Mouse (Mus musculus): Measurements from ENCODE around the gene Btbd2. TPM values are rescaled to one million over a fixed set of nuclear protein-coding genes. Genes with fewer than 3 reads are reported as not detected.

Btbd2 gene
- polyA plus RNA-seq, 2 experiments: 8.2 to 8.6 TPM

DNA sequence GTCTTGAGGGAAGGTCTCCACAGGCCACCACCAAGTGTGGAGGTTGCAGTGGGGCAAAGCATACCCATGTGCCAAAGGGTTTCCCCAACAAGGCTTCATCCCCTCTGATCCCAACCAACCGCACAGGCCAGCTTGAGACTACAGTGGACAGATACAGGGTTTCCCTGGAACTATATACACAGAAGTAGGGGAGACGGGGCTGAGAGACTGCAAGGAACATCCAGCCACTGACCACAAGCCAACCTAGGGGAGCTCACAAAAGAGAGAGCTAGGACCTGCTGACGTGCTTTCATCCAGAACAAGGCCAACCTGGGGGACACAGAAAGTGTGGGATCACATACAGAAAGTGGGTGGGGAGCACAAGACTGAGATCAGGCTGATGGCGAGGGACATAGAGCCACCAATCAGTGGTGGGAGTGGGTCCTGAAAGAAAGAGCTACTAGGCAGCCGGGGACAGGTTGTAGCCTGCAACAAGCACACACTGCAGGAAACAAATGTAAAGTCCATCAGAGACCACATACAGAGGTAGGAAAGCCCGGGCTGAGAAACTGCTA lies 18.1 kb upstream of the Btbd2 start:
- ATAC-seq (ENCODE audit: insufficient read depth): no peak
- WGBS (ENCODE audit: insufficient replicate concordance): 12% methylated on average over 6 of the region's 6 CpGs
- no peak for DNase-seq (ENCODE audit: low read depth in 3 of 3, low spot score in 3 of 3)
- H3K9ac ChIP-seq (replicated peaks): peak overlapping the region; percentile 98
- H3K27me3 ChIP-seq (ENCODE audit: control insufficient read depth, insufficient read depth, low read length): no peaks in the 10 kb centered on the region
- H3K9me3 ChIP-seq (ENCODE audit: control insufficient read depth, low read length): no peaks in the 10 kb centered on the region
- no peak for TF ChIP-seq CTCF (IDR thresholded peaks at IDR 0.05; ENCODE audit: low read depth)
- no peak for TF ChIP-seq EP300 (IDR thresholded peaks at IDR 0.05; ENCODE audit: low read depth)
- H3K27ac ChIP-seq: peak overlapping the region; percentile 76
- peak overlapping the region; percentile 98 for H3K4me2 ChIP-seq (ENCODE audit: low read depth)
- H3K4me3 ChIP-seq (ENCODE audit: insufficient read depth in 1 of 2, low read depth in 2 of 2, low read length in 2 of 2): peak overlapping the region; percentile 86 to 98
- peaks cover 23% of the 10 kb centered on the region for H3K36me3 ChIP-seq (replicated peaks; ENCODE audit: control insufficient read depth, insufficient read depth, low read depth)
- H3K4me1 ChIP-seq (replicated peaks; ENCODE audit: control insufficient read depth in 2 of 2, insufficient read depth in 2 of 2, low read length in 1 of 2): peaks cover 48 to 51% of the 10 kb centered on the region in 2 experiments

- Histone ChIP-seq H3K9me3 (ENCODE audit: control insufficient read depth, low read length) (no peaks in the 10 kb centered on the region), H3K4me2 (ENCODE audit: low read depth) (peak overlapping the region; percentile 98), H3K36me3 (replicated peaks; ENCODE audit: control insufficient read depth, insufficient read depth, low read depth) (peaks cover 28% of the 10 kb centered on the region), H3K27ac (peak overlapping the region; percentile 5; the same call in 1 of the 2 replicates), H3K4me1 (replicated peaks; ENCODE audit: control insufficient read depth in 2 of 2, insufficient read depth in 2 of 2, low read length in 1 of 2) (peaks cover 41 to 44% of the 10 kb centered on the region in 2 experiments), H3K27me3 (ENCODE audit: control insufficient read depth, insufficient read depth, low read length) (no peaks in the 10 kb centered on the region), H3K4me3 (ENCODE audit: insufficient read depth in 1 of 2, low read depth in 2 of 2, low read length in 2 of 2) (peak overlapping the region; percentile 86 to 98), H3K9ac (replicated peaks) (peak overlapping the region; percentile 98)
- WGBS (ENCODE audit: insufficient replicate concordance): 59% methylated on average over 5 of the region's 5 CpGs
- ATAC-seq (ENCODE audit: insufficient read depth): no peak
- TF ChIP-seq EP300 (IDR thresholded peaks at IDR 0.05; ENCODE audit: low read depth) (no peak), CTCF (IDR thresholded peaks at IDR 0.05; ENCODE audit: low read depth) (0 out of 2 replicates have a peak, but pooled peaks have one; percentile 4)
- DNase-seq (ENCODE audit: low read depth in 3 of 3, low spot score in 3 of 3): no peak
Observed at GRCm38 (mm10) chr10:80674161-80674711, 17.4 kb upstream of the Btbd2 start.

DNA sequence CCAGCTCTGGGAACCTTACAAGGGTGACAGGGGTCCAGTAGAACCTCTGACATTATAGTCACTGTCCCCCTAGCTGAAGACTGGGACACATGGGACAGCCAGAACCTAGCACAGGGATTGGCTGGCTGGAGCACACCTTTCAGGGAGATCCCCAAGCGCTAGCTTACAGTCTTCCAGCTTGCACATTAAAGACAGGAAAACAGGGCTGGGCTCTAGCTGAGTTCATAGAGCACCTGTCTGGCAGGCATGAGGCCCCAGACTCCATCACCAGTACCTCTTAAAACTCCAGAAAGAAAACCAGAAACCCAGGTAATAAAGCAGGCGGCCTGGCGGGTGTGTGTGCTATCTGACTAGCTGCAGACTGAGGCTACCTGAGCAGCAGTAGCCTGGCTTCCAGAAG lies 16.8 kb upstream of the Btbd2 start:
- peaks cover 34% of the 10 kb centered on the region for H3K36me3 ChIP-seq (replicated peaks; ENCODE audit: control insufficient read depth, insufficient read depth, low read depth)
- WGBS (ENCODE audit: insufficient replicate concordance): 67% methylated on average over 3 of the region's 3 CpGs
- peak overlapping the region in 1 of 2 experiments; percentile 98; a peak in 2 of 4 replicates for H3K4me3 ChIP-seq (ENCODE audit: insufficient read depth in 1 of 2, low read depth in 2 of 2, low read length in 2 of 2)
- TF ChIP-seq CTCF (IDR thresholded peaks at IDR 0.05; ENCODE audit: low read depth) (no peak), EP300 (IDR thresholded peaks at IDR 0.05; ENCODE audit: low read depth) (no peak)
- no peak overlapping the region for H3K27ac ChIP-seq
- no peaks in the 10 kb centered on the region for H3K9me3 ChIP-seq (ENCODE audit: control insufficient read depth, low read length)
- H3K4me2 ChIP-seq (ENCODE audit: low read depth): peak overlapping the region; percentile 98
- no peak for DNase-seq (ENCODE audit: low read depth in 3 of 3, low spot score in 3 of 3)
- H3K27me3 ChIP-seq (ENCODE audit: control insufficient read depth, insufficient read depth, low read length): no peaks in the 10 kb centered on the region
- peaks cover 35 to 39% of the 10 kb centered on the region in 2 experiments for H3K4me1 ChIP-seq (replicated peaks; ENCODE audit: control insufficient read depth in 2 of 2, insufficient read depth in 2 of 2, low read length in 1 of 2)
- no peak for ATAC-seq (ENCODE audit: insufficient read depth)
- peak overlapping the region; percentile 98 for H3K9ac ChIP-seq (replicated peaks)

GRCm38 (mm10) chr10:80671936-80672690 lies 15.2 kb upstream of the Btbd2 start:
- Histone ChIP-seq H3K36me3 (replicated peaks; ENCODE audit: control insufficient read depth, insufficient read depth, low read depth) (peaks cover 49% of the 10 kb centered on the region), H3K9me3 (ENCODE audit: control insufficient read depth, low read length) (no peaks in the 10 kb centered on the region), H3K9ac (replicated peaks) (no peak overlapping the region), H3K27me3 (ENCODE audit: control insufficient read depth, insufficient read depth, low read length) (no peaks in the 10 kb centered on the region), H3K27ac (no peak overlapping the region), H3K4me2 (ENCODE audit: low read depth) (no peak overlapping the region), H3K4me1 (replicated peaks; ENCODE audit: control insufficient read depth in 2 of 2, insufficient read depth in 2 of 2, low read length in 1 of 2) (peaks cover 20 to 23% of the 10 kb centered on the region in 2 experiments), H3K4me3 (ENCODE audit: insufficient read depth in 1 of 2, low read depth in 2 of 2, low read length in 2 of 2) (no peak overlapping the region)
- ATAC-seq (ENCODE audit: insufficient read depth) (no peak), DNase-seq (ENCODE audit: low read depth in 3 of 3, low spot score in 3 of 3) (no peak)
- WGBS (ENCODE audit: insufficient replicate concordance): 74% methylated on average over 11 of the region's 11 CpGs
- no peak for TF ChIP-seq CTCF (IDR thresholded peaks at IDR 0.05; ENCODE audit: low read depth)
- no peak for TF ChIP-seq EP300 (IDR thresholded peaks at IDR 0.05; ENCODE audit: low read depth)

DNA sequence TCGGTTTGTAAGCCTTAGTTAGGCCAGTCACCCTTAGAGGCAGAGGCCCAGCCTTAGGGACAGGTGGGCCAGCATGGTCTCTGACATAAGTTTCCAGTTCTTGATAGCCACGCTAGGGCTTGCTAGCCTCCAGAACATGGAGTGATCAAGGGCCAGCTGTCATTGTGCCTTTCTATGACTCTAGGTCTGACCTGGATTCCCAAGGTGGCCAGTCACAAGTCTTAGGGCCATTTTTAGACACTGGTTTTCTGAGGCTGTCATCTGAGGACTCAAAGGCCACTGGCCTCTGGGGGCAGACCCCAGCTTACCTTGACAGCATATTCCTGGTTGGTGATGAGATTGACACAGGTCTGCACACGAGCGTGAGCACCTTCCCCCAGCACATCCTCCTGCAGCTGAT lies 14.4 kb upstream of the Btbd2 start:
- TF ChIP-seq EP300 (IDR thresholded peaks at IDR 0.05; ENCODE audit: low read depth) (no peak), CTCF (IDR thresholded peaks at IDR 0.05; ENCODE audit: low read depth) (no peak)
- Histone ChIP-seq H3K27ac (no peak overlapping the region), H3K9me3 (ENCODE audit: control insufficient read depth, low read length) (no peaks in the 10 kb centered on the region), H3K9ac (replicated peaks) (no peak overlapping the region), H3K4me1 (replicated peaks; ENCODE audit: control insufficient read depth in 2 of 2, insufficient read depth in 2 of 2, low read length in 1 of 2) (peaks cover 16 to 20% of the 10 kb centered on the region in 2 experiments), H3K4me2 (ENCODE audit: low read depth) (no peak overlapping the region), H3K27me3 (ENCODE audit: control insufficient read depth, insufficient read depth, low read length) (no peaks in the 10 kb centered on the region), H3K4me3 (ENCODE audit: insufficient read depth in 1 of 2, low read depth in 2 of 2, low read length in 2 of 2) (no peak overlapping the region), H3K36me3 (replicated peaks; ENCODE audit: control insufficient read depth, insufficient read depth, low read depth) (peaks cover 57% of the 10 kb centered on the region)
- no peak for DNase-seq (ENCODE audit: low read depth in 3 of 3, low spot score in 3 of 3)
- no peak for ATAC-seq (ENCODE audit: insufficient read depth)
- WGBS (ENCODE audit: insufficient replicate concordance): 85% methylated on average over 4 of the region's 4 CpGs

Measured in liver, embryonic 14.5 days (tissue).